In the genomic region with DNA sequence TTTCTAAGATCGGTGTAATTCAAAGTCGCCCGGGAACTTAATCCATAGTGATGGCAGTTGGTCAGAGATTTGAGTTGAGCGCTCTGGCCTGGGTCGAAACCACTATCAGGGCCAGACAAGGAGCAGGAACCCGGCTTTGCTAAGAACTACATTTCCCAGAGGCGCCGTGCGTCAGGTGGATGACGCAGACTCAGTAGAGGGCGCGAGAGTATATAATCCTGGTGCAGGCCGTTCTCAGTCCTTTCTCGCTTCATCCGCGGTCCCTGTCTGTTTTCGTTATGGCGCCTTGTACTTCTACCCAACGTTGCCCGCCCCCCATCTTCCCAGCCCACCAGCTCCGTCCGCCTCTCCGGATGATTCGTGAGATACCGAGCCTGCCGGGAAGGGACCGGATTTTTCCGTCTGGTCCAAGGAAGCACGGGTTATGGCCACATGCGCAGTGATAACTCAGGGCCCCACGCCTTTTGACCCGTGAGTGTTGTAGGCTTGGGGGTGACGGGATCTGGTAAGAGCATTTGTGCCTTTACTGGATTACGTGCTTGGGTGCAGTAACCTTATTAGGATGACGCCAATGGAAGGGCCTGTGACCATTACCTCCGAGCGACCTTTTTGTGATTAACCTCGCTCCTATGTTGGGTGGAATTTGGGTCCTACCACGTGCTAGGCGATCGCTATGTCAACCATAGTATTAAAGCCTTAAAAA, we compare ENCODE assay signal across 8 mouse cellular contexts. TPM values are rescaled to one million over a fixed set of nuclear protein-coding genes. Genes with fewer than 3 reads are reported as not detected.
DNase-seq lines count a peak whose midpoint lies in the region; ATAC-seq and TF ChIP-seq lines count a peak whose summit lies in the region.

No protein-coding gene starts in this region.

- DNase-seq in brain, embryonic 18.5 days (ENCODE audit: low read depth, low spot score), result peak; percentile 89
- DNase-seq in kidney, postnatal 10 days, result peak; percentile 93
- DNase-seq in natural killer cell, adult 2 months (ENCODE audit: low spot score in 2 of 2), result peak; percentile 84 to 88

- peak overlapping the region; percentile 92 for H3K27ac ChIP-seq in heart, embryonic 13.5 days (replicated peaks)
- peak overlapping the region; percentile 92 for H3K27ac ChIP-seq in liver, embryonic 12.5 days
- peak overlapping the region; percentile 89 for H3K27ac ChIP-seq in stomach, embryonic 15.5 days

- peak overlapping the region; percentile 97 for H3K4me3 ChIP-seq in C2C12 (ENCODE audit: insufficient read depth, poor library complexity, severe bottlenecking)
- H3K4me3 ChIP-seq in heart, embryonic 13.5 days, result peak overlapping the region; percentile 93
- H3K4me3 ChIP-seq in liver, embryonic 12.5 days, result peak overlapping the region; percentile 82
- peak overlapping the region; percentile 76 for H3K4me3 ChIP-seq in stomach, embryonic 15.5 days (replicated peaks)

- TF ChIP-seq CTCF in C2C12 (IDR thresholded peaks at IDR 0.05; ENCODE audit: control insufficient read depth, insufficient read depth, insufficient read length), result no peak

- H3K9me3 ChIP-seq in heart, embryonic 13.5 days, result no peaks in the 10 kb centered on the region
- H3K9me3 ChIP-seq in liver, embryonic 12.5 days (replicated peaks), result no peaks in the 10 kb centered on the region
- no peaks in the 10 kb centered on the region for H3K9me3 ChIP-seq in stomach, embryonic 15.5 days

- H3K79me2 ChIP-seq in C2C12 (ENCODE audit: control insufficient read depth, insufficient read depth), result peaks cover 30% of the 10 kb centered on the region

- H3K9ac ChIP-seq in heart, embryonic 13.5 days, result peak overlapping the region; percentile 97
- peak overlapping the region; percentile 90 for H3K9ac ChIP-seq in liver, embryonic 12.5 days
- H3K9ac ChIP-seq in stomach, embryonic 15.5 days, result peak overlapping the region; percentile 80

- H3K4me2 ChIP-seq in heart, embryonic 13.5 days, result peak overlapping the region; percentile 96
- peak overlapping the region; percentile 86 for H3K4me2 ChIP-seq in liver, embryonic 12.5 days
- peak overlapping the region; percentile 76 for H3K4me2 ChIP-seq in stomach, embryonic 15.5 days

- ATAC-seq in erythroid progenitor cell, adult 5-6 weeks (replicated peaks; ENCODE audit: low FRiP score, poor library complexity, severe bottlenecking), result peak; percentile 98
- ATAC-seq in heart, embryonic 13.5 days (ENCODE audit: extremely low read depth, insufficient number of reproducible peaks, low FRiP score, low TSS enrichment), result peak; percentile 79
- peak; percentile 87 for ATAC-seq in liver, embryonic 12.5 days
- ATAC-seq in stomach, embryonic 15.5 days (ENCODE audit: insufficient read depth, low FRiP score, low read depth), result peak; percentile 91

- WGBS in heart, embryonic 13.5 days, result under 1% methylated on average over 41 of the region's 41 CpGs
- under 1% methylated on average over 41 of the region's 41 CpGs for WGBS in liver, embryonic 12.5 days (ENCODE audit: insufficient replicate concordance)
- under 1% methylated on average over 41 of the region's 41 CpGs for WGBS in stomach, embryonic 15.5 days

- peak overlapping the region; percentile 92 for H3ac ChIP-seq in C2C12 (ENCODE audit: control insufficient read depth, insufficient read length, low read depth)

- peaks cover 21% of the 10 kb centered on the region for H3K79me3 ChIP-seq in C2C12 (ENCODE audit: low read depth)

- no peaks in the 10 kb centered on the region for H3K27me3 ChIP-seq in C2C12 (ENCODE audit: control insufficient read depth, insufficient read depth, insufficient read length)
- no peaks in the 10 kb centered on the region for H3K27me3 ChIP-seq in heart, embryonic 13.5 days (replicated peaks)
- H3K27me3 ChIP-seq in liver, embryonic 12.5 days (replicated peaks), result no peaks in the 10 kb centered on the region
- no peaks in the 10 kb centered on the region for H3K27me3 ChIP-seq in stomach, embryonic 15.5 days (replicated peaks)

- peaks cover 15% of the 10 kb centered on the region for H3K4me1 ChIP-seq in heart, embryonic 13.5 days
- H3K4me1 ChIP-seq in liver, embryonic 12.5 days, result peaks cover 32% of the 10 kb centered on the region
- H3K4me1 ChIP-seq in stomach, embryonic 15.5 days, result 0 out of 2 replicates have a peak, but pooled peaks cover 3% of the 10 kb centered on the region

- H3K36me3 ChIP-seq in C2C12 (ENCODE audit: control insufficient read depth, insufficient read depth), result peaks cover 44% of the 10 kb centered on the region
- peaks cover 41% of the 10 kb centered on the region for H3K36me3 ChIP-seq in heart, embryonic 13.5 days
- H3K36me3 ChIP-seq in liver, embryonic 12.5 days, result peaks cover 43% of the 10 kb centered on the region
- peaks cover 18% of the 10 kb centered on the region for H3K36me3 ChIP-seq in stomach, embryonic 15.5 days

TF ChIP-seq in C2C12, 6 proteins besides CTCF, POLR2A, EP300 and RAD21:
- TF ChIP-seq MYOD1 (IDR thresholded peaks at IDR 0.05; ENCODE audit: control insufficient read depth, insufficient read length, low read depth), result no peak
- peak; percentile 69 for TF ChIP-seq MAX (IDR thresholded peaks at IDR 0.05)
- no peak for TF ChIP-seq MYOG (IDR thresholded peaks at IDR 0.05; ENCODE audit: control insufficient read depth, extremely low read depth, insufficient read length)
- peak; percentile 32 for TF ChIP-seq USF1 (IDR thresholded peaks at IDR 0.05; ENCODE audit: low read depth)
- TF ChIP-seq CEBPB (IDR thresholded peaks at IDR 0.05; ENCODE audit: low read depth), result no peak
- TF ChIP-seq FOSL1 (IDR thresholded peaks at IDR 0.05; ENCODE audit: insufficient read depth, low read length, poor library complexity, severe bottlenecking), result no peak

RNA-seq across cellular contexts. Expression of gene Rab42, which starts 5.4 kb away (rescaled TPM):
- 0.42 TPM for polyA plus RNA-seq in C2C12 (2012; fragmentation: generic; extraction: Trizol)
- not detected in 2 replicates for total RNA-seq in erythroid progenitor cell, adult 5-6 weeks (2015; ENCODE audit: low replicate concordance)
- not detected in 2 replicates for total RNA-seq in erythroid progenitor cell, adult 5-6 weeks (2017; ENCODE audit: low replicate concordance)
- 1.1 and 1.8 TPM in 2 replicates for polyA plus RNA-seq in heart, embryonic 13.5 days (2015; fragmentation: Nextera tagmentation; extraction: Ambion mirVana)
- polyA plus RNA-seq in liver, embryonic 12.5 days (2016; fragmentation: Nextera tagmentation; extraction: Ambion mirVana), result 0.61 and 1.0 TPM in 2 replicates
- polyA plus RNA-seq in stomach, embryonic 15.5 days (2015; fragmentation: Nextera tagmentation; extraction: Ambion mirVana), result 1.8 and 2.4 TPM in 2 replicates

RNA-seq across cellular contexts. Expression of gene Trnau1ap, which starts 20.8 kb away (rescaled TPM):
- polyA plus RNA-seq in C2C12 (2012; fragmentation: generic; extraction: Trizol), result 55.1 TPM
- total RNA-seq in erythroid progenitor cell, adult 5-6 weeks (2015; ENCODE audit: low replicate concordance), result 13.0 and 18.0 TPM in 2 replicates
- total RNA-seq in erythroid progenitor cell, adult 5-6 weeks (2017; ENCODE audit: low replicate concordance), result 8.9 and 14.1 TPM in 2 replicates
- polyA plus RNA-seq in heart, embryonic 13.5 days (2015; fragmentation: Nextera tagmentation; extraction: Ambion mirVana), result 61.9 and 74.4 TPM in 2 replicates
- polyA plus RNA-seq in liver, embryonic 12.5 days (2016; fragmentation: Nextera tagmentation; extraction: Ambion mirVana), result 48.2 and 50.8 TPM in 2 replicates
- 67.4 and 68.2 TPM in 2 replicates for polyA plus RNA-seq in stomach, embryonic 15.5 days (2015; fragmentation: Nextera tagmentation; extraction: Ambion mirVana)

RNA-seq across cellular contexts. Expression of gene Taf12, which starts 34.4 kb away (rescaled TPM):
- 29.7 TPM for polyA plus RNA-seq in C2C12 (2012; fragmentation: generic; extraction: Trizol)
- total RNA-seq in erythroid progenitor cell, adult 5-6 weeks (2015; ENCODE audit: low replicate concordance), result 19.3 and 30.6 TPM in 2 replicates
- total RNA-seq in erythroid progenitor cell, adult 5-6 weeks (2017; ENCODE audit: low replicate concordance), result 14.9 and 38.3 TPM in 2 replicates
- 26.6 and 33.6 TPM in 2 replicates for polyA plus RNA-seq in heart, embryonic 13.5 days (2015; fragmentation: Nextera tagmentation; extraction: Ambion mirVana)
- 61.7 and 61.8 TPM in 2 replicates for polyA plus RNA-seq in liver, embryonic 12.5 days (2016; fragmentation: Nextera tagmentation; extraction: Ambion mirVana)
- polyA plus RNA-seq in stomach, embryonic 15.5 days (2015; fragmentation: Nextera tagmentation; extraction: Ambion mirVana), result 38.4 and 43.0 TPM in 2 replicates

RNA-seq across cellular contexts. Expression of gene Rcc1, which starts 44.8 kb away (rescaled TPM):
- 110 TPM for polyA plus RNA-seq in C2C12 (2012; fragmentation: generic; extraction: Trizol)
- total RNA-seq in erythroid progenitor cell, adult 5-6 weeks (2015; ENCODE audit: low replicate concordance), result 27.0 and 42.3 TPM in 2 replicates
- 36.5 and 47.0 TPM in 2 replicates for total RNA-seq in erythroid progenitor cell, adult 5-6 weeks (2017; ENCODE audit: low replicate concordance)
- 37.6 and 42.1 TPM in 2 replicates for polyA plus RNA-seq in heart, embryonic 13.5 days (2015; fragmentation: Nextera tagmentation; extraction: Ambion mirVana)
- polyA plus RNA-seq in liver, embryonic 12.5 days (2016; fragmentation: Nextera tagmentation; extraction: Ambion mirVana), result 91.9 and 102 TPM in 2 replicates
- 68.5 and 74.6 TPM in 2 replicates for polyA plus RNA-seq in stomach, embryonic 15.5 days (2015; fragmentation: Nextera tagmentation; extraction: Ambion mirVana)

RNA-seq across cellular contexts. Expression of gene Gmeb1, which starts 47.2 kb away (rescaled TPM):
- 13.0 TPM for polyA plus RNA-seq in C2C12 (2012; fragmentation: generic; extraction: Trizol)
- 40.4 and 49.9 TPM in 2 replicates for total RNA-seq in erythroid progenitor cell, adult 5-6 weeks (2015; ENCODE audit: low replicate concordance)
- 31.5 and 39.5 TPM in 2 replicates for total RNA-seq in erythroid progenitor cell, adult 5-6 weeks (2017; ENCODE audit: low replicate concordance)
- polyA plus RNA-seq in heart, embryonic 13.5 days (2015; fragmentation: Nextera tagmentation; extraction: Ambion mirVana), result 27.5 and 28.8 TPM in 2 replicates
- polyA plus RNA-seq in liver, embryonic 12.5 days (2016; fragmentation: Nextera tagmentation; extraction: Ambion mirVana), result 19.1 and 19.5 TPM in 2 replicates
- polyA plus RNA-seq in stomach, embryonic 15.5 days (2015; fragmentation: Nextera tagmentation; extraction: Ambion mirVana), result 30.1 and 30.3 TPM in 2 replicates

Comparison
In these comparisons a context has a peak if more than half of its experiments do, and no peak if none do; other contexts are left out.
1. Peak in every context shown above with its lines: DNase-seq, ATAC-seq, H3K4me3 ChIP-seq and H3K27ac ChIP-seq.